Mouse (Mus musculus): ENCODE data around the gene Zdhhc3. TPM values are rescaled to one million over a fixed set of nuclear protein-coding genes. Genes with fewer than 3 reads are reported as not detected.

The Zdhhc3 gene
- 57.9 and 58.7 TPM in 2 replicates for polyA plus RNA-seq (2015; fragmentation: Nextera tagmentation; extraction: Ambion mirVana)

DNA sequence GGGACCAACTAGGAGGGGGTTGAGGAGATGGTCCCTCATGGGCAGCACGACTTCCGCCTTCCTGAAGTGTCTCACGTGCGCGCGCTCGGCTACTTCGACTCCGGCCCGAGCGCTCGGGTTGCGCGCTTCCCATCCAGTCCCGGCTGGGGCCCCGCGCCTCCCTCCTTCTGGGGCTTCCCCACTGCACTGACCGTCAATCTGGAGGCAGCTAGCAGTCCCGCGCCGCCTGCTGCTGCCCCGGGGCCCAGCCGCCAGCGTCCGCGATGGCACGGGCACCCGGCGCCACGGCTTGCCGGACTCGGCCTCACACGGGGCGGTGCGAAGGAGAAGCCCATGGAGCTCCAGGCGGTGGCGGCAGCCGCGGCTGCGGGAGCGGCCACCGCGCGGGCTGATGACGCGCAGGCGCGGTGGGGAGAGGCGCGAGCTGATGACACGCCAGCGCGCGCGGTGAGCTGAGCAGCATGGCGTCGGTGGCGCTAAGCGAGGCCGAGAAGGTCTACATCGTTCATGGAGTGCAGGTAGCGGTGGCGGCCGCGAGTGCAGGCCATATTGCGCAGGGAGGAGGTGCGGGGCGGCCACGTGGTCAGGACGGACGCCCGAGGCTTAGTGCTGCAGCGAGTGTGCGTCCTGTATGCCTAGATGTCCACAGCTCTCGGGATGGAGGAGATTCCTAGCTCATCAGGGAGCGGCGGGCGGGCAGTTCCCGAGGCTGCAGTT is at the start of gene Zdhhc3, which contains the start of gene Exosc7:
TSS of gene Zdhhc3 (minus strand) at position 401 of the 717 bp plus-strand sequence.
TSS of gene Exosc7 (plus strand) at position 411 of the 717 bp plus-strand sequence.
- Histone ChIP-seq H3K4me1 (replicated peaks; ENCODE audit: insufficient read depth, low read length) (peaks cover 13% of the 10 kb centered on the region), H3K27me3 (ENCODE audit: insufficient read depth, low read length) (no peaks in the 10 kb centered on the region), H3K4me2 (ENCODE audit: low read length) (peak within 1 kb of the TSS; percentile 85), H3K4me3 (replicated peaks; ENCODE audit: low read depth, low read length) (peak within 1 kb of the TSS; percentile 96), H3K9ac (ENCODE audit: low read depth, low read length) (peak within 1 kb of the TSS; percentile 95), H3K36me3 (ENCODE audit: insufficient read depth, low read length) (0 out of 2 replicates have a peak, but pooled peaks cover 2% of the 10 kb centered on the region), H3K9me3 (replicated peaks; ENCODE audit: low read length) (no peaks in the 10 kb centered on the region), H3K27ac (peak within 1 kb of the TSS; percentile 94)
- ATAC-seq (replicated peaks; ENCODE audit: low FRiP score, low read depth) (peak; percentile 95), DNase-seq (ENCODE audit: low spot score) (peak; percentile 89)
- TF ChIP-seq CTCF (IDR thresholded peaks at IDR 0.05; ENCODE audit: low read depth): no peak
- under 1% methylated on average over 78 of the region's 79 CpGs for WGBS

DNA sequence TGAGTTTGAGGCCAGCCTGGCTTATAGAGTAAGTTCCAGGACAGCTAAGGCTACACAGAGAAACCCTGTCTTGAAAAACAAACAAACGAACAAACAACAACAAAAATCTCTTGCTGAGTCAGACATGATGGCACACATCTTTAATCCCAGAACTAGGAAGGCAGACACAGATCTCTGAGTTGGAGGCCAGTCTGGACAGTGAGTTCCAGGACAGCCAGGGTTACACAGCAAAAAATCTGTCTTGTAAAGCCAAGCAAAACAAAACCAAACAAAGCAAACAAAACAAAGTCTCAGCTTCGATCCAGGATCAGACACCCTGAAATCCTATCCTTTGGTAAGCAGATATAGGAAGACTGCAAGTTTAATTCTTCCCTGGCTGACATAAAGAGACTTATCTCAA is 48.8 kb upstream of the Zdhhc3 start:
- Histone ChIP-seq H3K27me3 (ENCODE audit: insufficient read depth, low read length) (no peaks in the 10 kb centered on the region), H3K36me3 (ENCODE audit: insufficient read depth, low read length) (no peaks in the 10 kb centered on the region), H3K27ac (no peak overlapping the region), H3K4me1 (replicated peaks; ENCODE audit: insufficient read depth, low read length) (no peaks in the 10 kb centered on the region), H3K9me3 (replicated peaks; ENCODE audit: low read length) (no peaks in the 10 kb centered on the region), H3K4me3 (replicated peaks; ENCODE audit: low read depth, low read length) (no peak overlapping the region), H3K9ac (ENCODE audit: low read depth, low read length) (no peak overlapping the region), H3K4me2 (ENCODE audit: low read length) (no peak overlapping the region)
- WGBS: 37% methylated on average over 2 of the region's 2 CpGs
- DNase-seq (ENCODE audit: low spot score) (no peak), ATAC-seq (replicated peaks; ENCODE audit: low FRiP score, low read depth) (no peak)
- TF ChIP-seq CTCF (IDR thresholded peaks at IDR 0.05; ENCODE audit: low read depth): no peak

DNA sequence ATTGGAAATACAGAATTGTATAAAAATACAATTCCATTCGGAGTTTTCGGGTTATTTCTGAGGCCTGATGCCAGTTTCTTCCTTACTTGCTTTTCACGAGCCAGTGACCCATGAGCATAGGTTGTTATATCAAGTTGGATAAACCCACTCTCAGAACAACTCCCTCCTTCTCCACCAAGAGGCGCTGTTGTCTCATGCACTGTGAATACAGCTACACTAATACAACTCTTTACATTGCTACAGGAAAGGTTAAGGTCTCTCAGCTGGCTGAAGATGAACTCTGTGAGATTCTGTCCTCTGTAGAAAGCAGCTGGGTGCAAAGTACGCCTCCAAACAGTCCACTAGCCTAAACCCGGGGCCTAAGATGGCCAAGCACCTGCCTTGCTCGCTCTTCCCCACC is 46.3 kb upstream of the Zdhhc3 start:
- peak; percentile 45 for ATAC-seq (replicated peaks; ENCODE audit: low FRiP score, low read depth)
- peak; percentile 91 for TF ChIP-seq CTCF (IDR thresholded peaks at IDR 0.05; ENCODE audit: low read depth)
- Histone ChIP-seq H3K27me3 (ENCODE audit: insufficient read depth, low read length) (no peaks in the 10 kb centered on the region), H3K27ac (no peak overlapping the region), H3K36me3 (ENCODE audit: insufficient read depth, low read length) (no peaks in the 10 kb centered on the region), H3K4me3 (replicated peaks; ENCODE audit: low read depth, low read length) (no peak overlapping the region), H3K9ac (ENCODE audit: low read depth, low read length) (no peak overlapping the region), H3K4me2 (ENCODE audit: low read length) (no peak overlapping the region), H3K9me3 (replicated peaks; ENCODE audit: low read length) (no peaks in the 10 kb centered on the region), H3K4me1 (replicated peaks; ENCODE audit: insufficient read depth, low read length) (no peaks in the 10 kb centered on the region)
- 61% methylated on average over 7 of the region's 7 CpGs for WGBS
- DNase-seq (ENCODE audit: low spot score): peak; percentile 88

DNA sequence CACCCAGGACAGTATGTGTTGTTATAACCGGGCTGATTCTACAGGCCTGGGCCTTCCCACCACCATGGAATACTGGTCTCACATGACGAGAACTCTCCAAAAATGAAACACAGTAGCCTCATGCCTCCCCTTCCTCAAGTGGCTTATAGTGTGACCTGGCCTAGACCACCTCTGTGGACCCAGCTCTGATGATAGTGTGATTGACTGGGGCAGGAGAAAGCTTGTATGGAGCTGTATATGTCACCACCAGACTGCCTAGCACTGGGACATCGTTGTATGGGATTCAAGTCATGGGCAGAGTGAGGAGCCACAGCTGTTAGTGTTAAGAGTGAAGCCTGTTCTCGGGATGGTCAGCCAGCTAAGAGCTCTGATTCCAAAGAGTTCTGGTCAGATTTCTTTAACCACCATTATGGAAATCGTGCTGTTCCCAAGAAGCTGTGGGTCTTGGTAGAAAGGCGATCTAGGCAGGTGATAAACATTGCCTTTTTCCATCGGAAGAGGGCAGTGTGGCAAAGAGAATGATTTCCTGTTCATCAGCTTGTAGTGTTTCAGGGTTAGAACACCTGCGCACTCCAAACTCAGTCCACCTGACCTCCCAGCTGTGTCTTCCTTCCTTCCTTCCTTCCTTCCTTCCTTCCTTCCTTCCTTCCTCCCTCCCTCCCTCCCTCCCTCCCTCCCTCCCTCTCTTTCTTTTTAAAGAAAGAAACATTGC is 45.3 kb upstream of the Zdhhc3 start:
- no peak overlapping the region for H3K27ac ChIP-seq
- no peaks in the 10 kb centered on the region for H3K9me3 ChIP-seq (replicated peaks; ENCODE audit: low read length)
- H3K4me3 ChIP-seq (replicated peaks; ENCODE audit: low read depth, low read length): no peak overlapping the region
- H3K27me3 ChIP-seq (ENCODE audit: insufficient read depth, low read length): no peaks in the 10 kb centered on the region
- 50% methylated on average over 8 of the region's 8 CpGs for WGBS
- DNase-seq (ENCODE audit: low spot score): peak; percentile 50
- H3K9ac ChIP-seq (ENCODE audit: low read depth, low read length): no peak overlapping the region
- ATAC-seq (replicated peaks; ENCODE audit: low FRiP score, low read depth): no peak
- no peak overlapping the region for H3K4me2 ChIP-seq (ENCODE audit: low read length)
- H3K36me3 ChIP-seq (ENCODE audit: insufficient read depth, low read length): no peaks in the 10 kb centered on the region
- H3K4me1 ChIP-seq (replicated peaks; ENCODE audit: insufficient read depth, low read length): no peaks in the 10 kb centered on the region
- peak; percentile 66 for TF ChIP-seq CTCF (IDR thresholded peaks at IDR 0.05; ENCODE audit: low read depth)

DNA sequence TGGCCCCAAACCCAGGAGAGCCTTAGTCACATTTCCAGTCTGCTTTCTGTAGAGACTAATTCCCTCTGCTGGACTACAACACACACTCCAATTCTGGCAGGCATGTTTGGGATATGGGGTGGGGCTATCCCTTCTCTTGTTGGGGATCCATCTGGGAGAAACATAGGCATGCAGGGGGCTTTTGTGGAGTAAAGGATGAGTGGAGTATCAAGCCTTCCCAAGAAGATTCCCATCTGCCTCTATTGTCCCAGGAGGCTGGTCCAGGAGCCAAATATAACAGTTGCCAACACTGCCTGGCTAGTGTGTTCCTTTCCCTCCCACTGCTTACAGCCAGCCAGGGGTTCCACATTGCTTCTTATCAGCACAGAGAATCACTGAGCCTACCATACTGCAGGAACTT is 44.7 kb upstream of the Zdhhc3 start:
- DNase-seq (ENCODE audit: low spot score) (no peak), ATAC-seq (replicated peaks; ENCODE audit: low FRiP score, low read depth) (no peak)

DNA sequence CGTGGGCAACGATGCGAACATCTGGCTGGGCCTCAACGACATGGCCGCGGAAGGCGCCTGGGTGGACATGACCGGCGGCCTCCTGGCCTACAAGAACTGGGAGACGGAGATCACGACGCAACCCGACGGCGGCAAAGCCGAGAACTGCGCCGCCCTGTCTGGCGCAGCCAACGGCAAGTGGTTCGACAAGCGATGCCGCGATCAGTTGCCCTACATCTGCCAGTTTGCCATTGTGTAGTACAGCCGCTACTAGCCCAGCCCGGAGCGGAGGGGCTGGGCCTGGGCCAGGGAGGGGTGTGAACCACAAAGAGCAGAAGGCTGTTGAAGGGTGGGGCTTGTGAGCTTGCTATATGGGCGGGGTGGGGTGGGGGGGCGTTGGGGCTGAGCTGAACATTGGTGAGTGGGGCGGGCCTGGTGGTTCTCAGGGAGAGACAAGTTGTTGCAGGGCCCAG is 43.9 kb upstream of the Zdhhc3 start:
- no peak overlapping the region for H3K9ac ChIP-seq (ENCODE audit: low read depth, low read length)
- H3K27ac ChIP-seq: no peak overlapping the region
- no peaks in the 10 kb centered on the region for H3K4me1 ChIP-seq (replicated peaks; ENCODE audit: insufficient read depth, low read length)
- no peak for TF ChIP-seq CTCF (IDR thresholded peaks at IDR 0.05; ENCODE audit: low read depth)
- no peaks in the 10 kb centered on the region for H3K9me3 ChIP-seq (replicated peaks; ENCODE audit: low read length)
- 33% methylated on average over 30 of the region's 30 CpGs for WGBS
- DNase-seq (ENCODE audit: low spot score) (no peak), ATAC-seq (replicated peaks; ENCODE audit: low FRiP score, low read depth) (peak; percentile 40)
- no peaks in the 10 kb centered on the region for H3K27me3 ChIP-seq (ENCODE audit: insufficient read depth, low read length)
- H3K4me3 ChIP-seq (replicated peaks; ENCODE audit: low read depth, low read length): no peak overlapping the region
- peak overlapping the region; percentile 35 for H3K4me2 ChIP-seq (ENCODE audit: low read length)
- H3K36me3 ChIP-seq (ENCODE audit: insufficient read depth, low read length): no peaks in the 10 kb centered on the region

More for the DNA sequence above, 44.7 kb upstream of the Zdhhc3 start:
- no peaks in the 10 kb centered on the region for H3K9me3 ChIP-seq (replicated peaks; ENCODE audit: low read length)
- no peak overlapping the region for H3K9ac ChIP-seq (ENCODE audit: low read depth, low read length)
- no peak overlapping the region for H3K4me2 ChIP-seq (ENCODE audit: low read length)
- no peaks in the 10 kb centered on the region for H3K36me3 ChIP-seq (ENCODE audit: insufficient read depth, low read length)
- no peak overlapping the region for H3K4me3 ChIP-seq (replicated peaks; ENCODE audit: low read depth, low read length)
- H3K27me3 ChIP-seq (ENCODE audit: insufficient read depth, low read length): no peaks in the 10 kb centered on the region
- no peak for TF ChIP-seq CTCF (IDR thresholded peaks at IDR 0.05; ENCODE audit: low read depth)
- no peaks in the 10 kb centered on the region for H3K4me1 ChIP-seq (replicated peaks; ENCODE audit: insufficient read depth, low read length)
- no peak overlapping the region for H3K27ac ChIP-seq

Measured in kidney, postnatal 0 days (tissue).